Mouse (Mus musculus): Measurements from ENCODE around the gene Cd46. TPM values are rescaled to one million over a fixed set of nuclear protein-coding genes. Genes with fewer than 3 reads are reported as not detected.

The Cd46 gene
- polyA plus RNA-seq, 1 experiment, result 2.2 TPM

GRCm38 (mm10) chr1:195091699-195092219 is 290 bp downstream of the Cd46 start:
- H3K27ac ChIP-seq (ENCODE audit: insufficient read depth, low read length), result no peak overlapping the region
- H3K4me3 ChIP-seq (ENCODE audit: insufficient read depth, low read length), result peak overlapping the region; percentile 32
- TF ChIP-seq CTCF (IDR thresholded peaks at IDR 0.05; ENCODE audit: borderline replicate concordance, insufficient read depth, low read length) (no peak), POLR2A (IDR thresholded peaks at IDR 0.05; ENCODE audit: low read depth, low read length) (no peak)
- H3K4me1 ChIP-seq (ENCODE audit: control insufficient read depth, insufficient read depth, low read length), result 0 out of 2 replicates have a peak, but pooled peaks cover 2% of the 10 kb centered on the region

GRCm38 (mm10) chr1:195082142-195082541 is 9.9 kb downstream of the Cd46 start:
- no peak for TF ChIP-seq CTCF (IDR thresholded peaks at IDR 0.05; ENCODE audit: borderline replicate concordance, insufficient read depth, low read length)
- TF ChIP-seq POLR2A (IDR thresholded peaks at IDR 0.05; ENCODE audit: low read depth, low read length), result no peak
- H3K27ac ChIP-seq (ENCODE audit: insufficient read depth, low read length), result no peak overlapping the region
- H3K4me3 ChIP-seq (ENCODE audit: insufficient read depth, low read length), result no peak overlapping the region
- no peaks in the 10 kb centered on the region for H3K4me1 ChIP-seq (ENCODE audit: control insufficient read depth, insufficient read depth, low read length)

GRCm38 (mm10) chr1:195040437-195040836 is 51.6 kb downstream of the Cd46 start:
- Histone ChIP-seq H3K27ac (ENCODE audit: insufficient read depth, low read length) (no peak overlapping the region), H3K4me3 (ENCODE audit: insufficient read depth, low read length) (no peak overlapping the region), H3K4me1 (ENCODE audit: control insufficient read depth, insufficient read depth, low read length) (no peaks in the 10 kb centered on the region)
- TF ChIP-seq POLR2A (IDR thresholded peaks at IDR 0.05; ENCODE audit: low read depth, low read length), result no peak
- TF ChIP-seq CTCF (IDR thresholded peaks at IDR 0.05; ENCODE audit: borderline replicate concordance, insufficient read depth, low read length), result no peak

GRCm38 (mm10) chr1:195038386-195038785 is 53.7 kb downstream of the Cd46 start:
- no peak for TF ChIP-seq CTCF (IDR thresholded peaks at IDR 0.05; ENCODE audit: borderline replicate concordance, insufficient read depth, low read length)
- no peak for TF ChIP-seq POLR2A (IDR thresholded peaks at IDR 0.05; ENCODE audit: low read depth, low read length)
- peaks cover 3% of the 10 kb centered on the region; the same call in 1 of the 2 replicates for H3K4me1 ChIP-seq (ENCODE audit: control insufficient read depth, insufficient read depth, low read length)
- H3K4me3 ChIP-seq (ENCODE audit: insufficient read depth, low read length), result no peak overlapping the region
- H3K27ac ChIP-seq (ENCODE audit: insufficient read depth, low read length), result no peak overlapping the region

- TF ChIP-seq CTCF (IDR thresholded peaks at IDR 0.05; ENCODE audit: borderline replicate concordance, insufficient read depth, low read length) (no peak), POLR2A (IDR thresholded peaks at IDR 0.05; ENCODE audit: low read depth, low read length) (no peak)
- Histone ChIP-seq H3K27ac (ENCODE audit: insufficient read depth, low read length) (no peak overlapping the region), H3K4me3 (ENCODE audit: insufficient read depth, low read length) (no peak overlapping the region), H3K4me1 (ENCODE audit: control insufficient read depth, insufficient read depth, low read length) (peaks cover 3% of the 10 kb centered on the region; the same call in 1 of the 2 replicates)
These were observed 54.1 kb downstream of the Cd46 start for GRCm38 (mm10) chr1:195037985-195038384.

GRCm38 (mm10) chr1:195037483-195037882 is 54.6 kb downstream of the Cd46 start:
- TF ChIP-seq POLR2A (IDR thresholded peaks at IDR 0.05; ENCODE audit: low read depth, low read length) (no peak), CTCF (IDR thresholded peaks at IDR 0.05; ENCODE audit: borderline replicate concordance, insufficient read depth, low read length) (no peak)
- no peak overlapping the region for H3K4me3 ChIP-seq (ENCODE audit: insufficient read depth, low read length)
- no peak overlapping the region for H3K27ac ChIP-seq (ENCODE audit: insufficient read depth, low read length)
- peaks cover 3% of the 10 kb centered on the region; the same call in 1 of the 2 replicates for H3K4me1 ChIP-seq (ENCODE audit: control insufficient read depth, insufficient read depth, low read length)

- TF ChIP-seq CTCF (IDR thresholded peaks at IDR 0.05; ENCODE audit: borderline replicate concordance, insufficient read depth, low read length) (no peak), POLR2A (IDR thresholded peaks at IDR 0.05; ENCODE audit: low read depth, low read length) (no peak)
- H3K4me3 ChIP-seq (ENCODE audit: insufficient read depth, low read length), result no peak overlapping the region
- peaks cover 3% of the 10 kb centered on the region; the same call in 1 of the 2 replicates for H3K4me1 ChIP-seq (ENCODE audit: control insufficient read depth, insufficient read depth, low read length)
- peak overlapping the region; percentile 78 for H3K27ac ChIP-seq (ENCODE audit: insufficient read depth, low read length)
These were observed 58.1 kb downstream of the Cd46 start for GRCm38 (mm10) chr1:195033941-195034340.

- TF ChIP-seq POLR2A (IDR thresholded peaks at IDR 0.05; ENCODE audit: low read depth, low read length), result no peak
- no peak for TF ChIP-seq CTCF (IDR thresholded peaks at IDR 0.05; ENCODE audit: borderline replicate concordance, insufficient read depth, low read length)
- peaks cover 3% of the 10 kb centered on the region; the same call in 1 of the 2 replicates for H3K4me1 ChIP-seq (ENCODE audit: control insufficient read depth, insufficient read depth, low read length)
- H3K4me3 ChIP-seq (ENCODE audit: insufficient read depth, low read length), result no peak overlapping the region
- H3K27ac ChIP-seq (ENCODE audit: insufficient read depth, low read length), result no peak overlapping the region
These were observed 59.3 kb downstream of the Cd46 start for GRCm38 (mm10) chr1:195032738-195033137.

GRCm38 (mm10) chr1:195031786-195032185 is 60.3 kb downstream of the Cd46 start:
- H3K27ac ChIP-seq (ENCODE audit: insufficient read depth, low read length), result no peak overlapping the region
- no peak overlapping the region for H3K4me3 ChIP-seq (ENCODE audit: insufficient read depth, low read length)
- no peak for TF ChIP-seq POLR2A (IDR thresholded peaks at IDR 0.05; ENCODE audit: low read depth, low read length)
- TF ChIP-seq CTCF (IDR thresholded peaks at IDR 0.05; ENCODE audit: borderline replicate concordance, insufficient read depth, low read length), result no peak
- H3K4me1 ChIP-seq (ENCODE audit: control insufficient read depth, insufficient read depth, low read length), result peaks cover 5% of the 10 kb centered on the region; the same call in 1 of the 2 replicates

GRCm38 (mm10) chr1:195027507-195027906 is 64.5 kb downstream of the Cd46 start:
- TF ChIP-seq POLR2A (IDR thresholded peaks at IDR 0.05; ENCODE audit: low read depth, low read length) (no peak), CTCF (IDR thresholded peaks at IDR 0.05; ENCODE audit: borderline replicate concordance, insufficient read depth, low read length) (no peak)
- H3K4me3 ChIP-seq (ENCODE audit: insufficient read depth, low read length), result no peak overlapping the region
- no peak overlapping the region for H3K27ac ChIP-seq (ENCODE audit: insufficient read depth, low read length)
- 0 out of 2 replicates have a peak, but pooled peaks cover 2% of the 10 kb centered on the region for H3K4me1 ChIP-seq (ENCODE audit: control insufficient read depth, insufficient read depth, low read length)

Measured in embryonic fibroblast, embryonic 13.5 days (primary cell).